Mouse (Mus musculus): ENCODE data around the gene Adamts10.

- TF ChIP-seq CTCF (IDR thresholded peaks at IDR 0.05) = no peak
- no peak for TF ChIP-seq EP300 (IDR thresholded peaks at IDR 0.05)
Observed at GRCm38 (mm10) chr17:33554536-33554935, 30.5 kb downstream of the Adamts10 start.
